Mouse (Mus musculus): ENCODE measurements at regions not wholly inside any gene's neighbourhood (a gene's known extent, or its start where the extent isn't known, plus 50 kb on each side); places are given as distances from the start of the nearest gene placed in this dataset.

DNA sequence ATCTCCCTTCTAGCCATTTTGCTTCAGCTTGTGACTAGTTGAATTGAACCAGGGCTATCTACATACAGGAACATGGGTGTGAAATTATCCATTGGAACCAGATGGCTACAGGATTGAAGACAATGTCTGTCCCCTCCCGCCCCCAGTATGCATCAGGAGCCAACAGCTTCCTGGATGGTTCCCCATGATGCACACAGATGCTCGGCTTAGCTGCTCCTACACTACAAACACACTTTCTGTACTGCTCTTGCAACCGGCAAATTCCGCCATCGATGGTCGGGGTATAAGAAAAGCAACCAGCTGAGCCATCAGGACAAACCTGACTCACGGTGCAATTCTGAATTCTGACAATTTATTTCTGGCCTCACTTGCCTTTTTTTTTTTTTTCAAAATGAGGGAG lies 258.9 kb downstream of the Tle3 start:
- DNase-seq (ENCODE audit: low spot score) = no peak
- H3K9ac ChIP-seq (ENCODE audit: low read length) = no peak overlapping the region
- no peak overlapping the region for H3K4me3 ChIP-seq (ENCODE audit: low read depth, low read length)
- TF ChIP-seq CTCF (IDR thresholded peaks at IDR 0.05; ENCODE audit: low read depth) (no peak), EP300 (optimal IDR thresholded peaks at IDR 0.05) (no peak)
- H3K36me3 ChIP-seq (ENCODE audit: control insufficient read depth, insufficient read depth, low read length) = no peaks in the 10 kb centered on the region
- 82% methylated on average over 7 of the region's 7 CpGs for WGBS
- no peak overlapping the region for H3K27ac ChIP-seq (replicated peaks)
- no peaks in the 10 kb centered on the region for H3K27me3 ChIP-seq (ENCODE audit: control insufficient read depth, insufficient read depth, low read length)
- H3K4me1 ChIP-seq (replicated peaks; ENCODE audit: control insufficient read depth, insufficient read depth) = no peaks in the 10 kb centered on the region
- ATAC-seq (ENCODE audit: low FRiP score, low TSS enrichment) = no peak
- H3K4me2 ChIP-seq (replicated peaks; ENCODE audit: low read depth) = no peak overlapping the region
- H3K9me3 ChIP-seq (ENCODE audit: control insufficient read depth, low read length) = no peaks in the 10 kb centered on the region

DNA sequence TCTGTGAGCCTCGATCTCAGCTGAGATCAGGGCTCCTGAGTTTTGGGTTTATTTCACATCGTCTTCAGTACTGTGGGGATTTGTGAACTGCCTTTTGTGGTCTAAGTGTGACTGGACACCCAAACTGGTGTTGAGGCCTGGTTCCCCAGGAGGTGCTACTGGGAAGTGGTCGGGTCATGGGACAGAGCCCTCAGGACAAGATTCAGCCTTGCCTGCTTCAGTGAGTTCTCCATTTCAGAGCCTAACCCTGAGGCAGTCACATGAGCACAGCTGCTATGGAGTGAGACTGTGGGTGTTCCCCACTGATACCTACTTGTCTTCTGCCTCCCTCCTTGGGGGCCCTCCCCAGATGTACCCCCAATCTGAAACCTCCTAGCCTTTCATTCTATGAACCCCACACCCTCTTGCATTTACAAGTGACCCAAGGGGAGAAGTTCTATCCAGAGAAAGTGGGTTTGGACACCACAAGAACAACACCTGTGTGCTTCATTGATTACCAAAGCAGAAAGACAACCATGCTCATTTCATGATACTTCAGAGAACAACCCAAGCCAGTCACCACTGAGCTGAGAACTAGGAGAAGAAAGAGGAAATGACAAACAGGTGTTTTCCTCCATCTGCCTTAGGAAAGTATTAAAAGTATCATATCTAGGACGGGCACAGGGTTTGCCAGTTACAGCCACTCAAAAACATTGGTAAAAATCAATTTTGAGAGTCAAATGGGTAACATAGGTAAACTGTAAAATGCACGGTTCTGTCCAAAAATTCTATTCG lies 255.8 kb downstream of the Tle3 start:
- no peaks in the 10 kb centered on the region for H3K9me3 ChIP-seq (ENCODE audit: control insufficient read depth, low read length)
- no peaks in the 10 kb centered on the region for H3K27me3 ChIP-seq (ENCODE audit: control insufficient read depth, insufficient read depth, low read length)
- TF ChIP-seq CTCF (IDR thresholded peaks at IDR 0.05; ENCODE audit: low read depth) (no peak), EP300 (optimal IDR thresholded peaks at IDR 0.05) (no peak)
- no peaks in the 10 kb centered on the region for H3K4me1 ChIP-seq (replicated peaks; ENCODE audit: control insufficient read depth, insufficient read depth)
- no peak overlapping the region for H3K4me2 ChIP-seq (replicated peaks; ENCODE audit: low read depth)
- 84% methylated on average over 6 of the region's 6 CpGs for WGBS
- no peak overlapping the region for H3K4me3 ChIP-seq (ENCODE audit: low read depth, low read length)
- DNase-seq (ENCODE audit: low spot score) = no peak
- H3K36me3 ChIP-seq (ENCODE audit: control insufficient read depth, insufficient read depth, low read length) = no peaks in the 10 kb centered on the region
- no peak overlapping the region for H3K27ac ChIP-seq (replicated peaks)
- ATAC-seq (ENCODE audit: low FRiP score, low TSS enrichment) = no peak; the same call in 1 of the 2 replicates
- H3K9ac ChIP-seq (ENCODE audit: low read length) = no peak overlapping the region

DNA sequence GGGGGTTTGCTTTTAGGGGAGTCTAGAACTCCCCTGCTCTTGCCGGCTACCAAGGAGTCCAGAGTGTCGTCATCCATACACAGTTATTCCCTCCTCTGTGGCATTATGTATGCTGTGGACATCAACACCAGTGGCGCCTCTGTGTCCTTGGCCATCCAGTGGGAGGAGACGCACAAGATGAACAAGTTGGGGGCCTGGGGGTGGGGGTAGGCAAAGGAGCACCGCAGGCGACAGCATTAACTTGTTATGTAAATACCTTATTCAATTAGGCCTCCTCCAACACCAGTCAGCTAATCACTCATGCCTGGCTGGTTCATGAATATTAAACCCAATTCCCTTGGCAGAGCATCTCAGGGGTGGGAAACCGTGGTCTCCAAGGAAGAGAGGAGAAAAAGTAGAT lies 250.8 kb downstream of the Tle3 start:
- Histone ChIP-seq H3K4me1 (replicated peaks; ENCODE audit: control insufficient read depth, insufficient read depth) (no peaks in the 10 kb centered on the region), H3K4me3 (ENCODE audit: low read depth, low read length) (no peak overlapping the region), H3K9ac (ENCODE audit: low read length) (no peak overlapping the region), H3K4me2 (replicated peaks; ENCODE audit: low read depth) (no peak overlapping the region), H3K27ac (replicated peaks) (no peak overlapping the region), H3K9me3 (ENCODE audit: control insufficient read depth, low read length) (no peaks in the 10 kb centered on the region), H3K36me3 (ENCODE audit: control insufficient read depth, insufficient read depth, low read length) (no peaks in the 10 kb centered on the region), H3K27me3 (ENCODE audit: control insufficient read depth, insufficient read depth, low read length) (no peaks in the 10 kb centered on the region)
- TF ChIP-seq CTCF (IDR thresholded peaks at IDR 0.05; ENCODE audit: low read depth) (no peak), EP300 (optimal IDR thresholded peaks at IDR 0.05) (no peak)
- ATAC-seq (ENCODE audit: low FRiP score, low TSS enrichment) (no peak), DNase-seq (ENCODE audit: low spot score) (no peak)
- 57% methylated on average over 7 of the region's 7 CpGs for WGBS

- 90% methylated on average over 5 of the region's 5 CpGs for WGBS
- Histone ChIP-seq H3K27ac (replicated peaks) (no peak overlapping the region), H3K4me2 (replicated peaks; ENCODE audit: low read depth) (no peak overlapping the region), H3K27me3 (ENCODE audit: control insufficient read depth, insufficient read depth, low read length) (no peaks in the 10 kb centered on the region), H3K4me3 (ENCODE audit: low read depth, low read length) (no peak overlapping the region), H3K4me1 (replicated peaks; ENCODE audit: control insufficient read depth, insufficient read depth) (no peaks in the 10 kb centered on the region), H3K9ac (ENCODE audit: low read length) (no peak overlapping the region), H3K36me3 (ENCODE audit: control insufficient read depth, insufficient read depth, low read length) (no peaks in the 10 kb centered on the region), H3K9me3 (ENCODE audit: control insufficient read depth, low read length) (no peaks in the 10 kb centered on the region)
- DNase-seq (ENCODE audit: low spot score) (no peak), ATAC-seq (ENCODE audit: low FRiP score, low TSS enrichment) (no peak)
- TF ChIP-seq CTCF (IDR thresholded peaks at IDR 0.05; ENCODE audit: low read depth) = no peak
- TF ChIP-seq EP300 (optimal IDR thresholded peaks at IDR 0.05) = no peak
These were observed 249.8 kb downstream of the Tle3 start for GRCm38 (mm10) chr9:61621939-61622338.

DNA sequence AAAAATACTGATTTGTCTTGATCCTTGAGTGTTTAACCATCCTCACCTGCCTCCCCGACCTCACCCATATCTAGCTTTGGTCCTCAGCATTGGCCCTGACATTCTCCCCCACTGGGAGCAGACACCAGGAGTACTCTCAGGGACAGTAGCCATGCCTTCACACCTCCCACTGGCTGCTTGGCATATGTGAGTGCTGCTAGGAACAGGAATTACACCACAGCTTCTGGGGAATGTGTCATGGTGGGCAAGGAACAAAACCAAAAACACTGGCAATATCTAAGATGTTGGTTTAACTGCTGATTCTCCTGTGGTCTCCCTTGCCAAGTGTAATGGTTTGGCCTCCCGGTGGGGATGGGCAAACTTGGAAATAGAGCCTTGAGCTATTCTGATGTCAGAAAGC lies 248.6 kb downstream of the Tle3 start:
- H3K9ac ChIP-seq (ENCODE audit: low read length) = no peak overlapping the region
- WGBS = 59% methylated on average over 2 of the region's 2 CpGs
- no peak for DNase-seq (ENCODE audit: low spot score)
- H3K9me3 ChIP-seq (ENCODE audit: control insufficient read depth, low read length) = no peaks in the 10 kb centered on the region
- no peak for ATAC-seq (ENCODE audit: low FRiP score, low TSS enrichment)
- no peak overlapping the region for H3K4me3 ChIP-seq (ENCODE audit: low read depth, low read length)
- TF ChIP-seq EP300 (optimal IDR thresholded peaks at IDR 0.05) (no peak), CTCF (IDR thresholded peaks at IDR 0.05; ENCODE audit: low read depth) (no peak)
- no peaks in the 10 kb centered on the region for H3K4me1 ChIP-seq (replicated peaks; ENCODE audit: control insufficient read depth, insufficient read depth)
- H3K36me3 ChIP-seq (ENCODE audit: control insufficient read depth, insufficient read depth, low read length) = no peaks in the 10 kb centered on the region
- H3K4me2 ChIP-seq (replicated peaks; ENCODE audit: low read depth) = no peak overlapping the region
- H3K27ac ChIP-seq (replicated peaks) = no peak overlapping the region
- H3K27me3 ChIP-seq (ENCODE audit: control insufficient read depth, insufficient read depth, low read length) = no peaks in the 10 kb centered on the region

DNA sequence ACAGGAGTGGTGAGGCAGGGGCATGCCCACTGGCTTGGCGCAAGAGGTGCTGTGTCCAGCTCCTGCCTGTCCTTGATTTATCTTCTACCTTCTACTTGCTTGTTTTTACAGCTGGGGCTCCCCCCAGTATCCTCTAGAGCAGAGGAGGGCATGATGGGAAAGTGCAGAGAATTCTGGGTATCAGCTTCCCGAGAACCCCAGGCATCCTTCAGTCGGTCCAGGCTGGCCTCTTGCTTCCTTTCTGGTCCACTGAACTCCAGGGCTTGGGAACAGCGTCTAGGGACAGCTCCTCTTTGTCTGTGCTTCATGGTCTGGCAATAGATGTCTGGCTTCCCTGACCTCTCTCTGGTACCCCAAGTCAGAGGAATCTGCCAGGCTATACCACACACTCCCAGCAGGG lies 247.9 kb downstream of the Tle3 start:
- no peak overlapping the region for H3K9ac ChIP-seq (ENCODE audit: low read length)
- ATAC-seq (ENCODE audit: low FRiP score, low TSS enrichment) (no peak), DNase-seq (ENCODE audit: low spot score) (no peak)
- H3K27me3 ChIP-seq (ENCODE audit: control insufficient read depth, insufficient read depth, low read length) = no peaks in the 10 kb centered on the region
- TF ChIP-seq EP300 (optimal IDR thresholded peaks at IDR 0.05) = no peak
- no peaks in the 10 kb centered on the region for H3K36me3 ChIP-seq (ENCODE audit: control insufficient read depth, insufficient read depth, low read length)
- no peaks in the 10 kb centered on the region for H3K4me1 ChIP-seq (replicated peaks; ENCODE audit: control insufficient read depth, insufficient read depth)
- WGBS = 67% methylated on average over 4 of the region's 4 CpGs
- no peaks in the 10 kb centered on the region for H3K9me3 ChIP-seq (ENCODE audit: control insufficient read depth, low read length)
- no peak overlapping the region for H3K27ac ChIP-seq (replicated peaks)
- H3K4me3 ChIP-seq (ENCODE audit: low read depth, low read length) = no peak overlapping the region
- no peak overlapping the region for H3K4me2 ChIP-seq (replicated peaks; ENCODE audit: low read depth)

Data from stomach, postnatal 0 days (tissue).